Mouse (Mus musculus): ENCODE data around the gene Gatc. TPM values are rescaled to one million over a fixed set of nuclear protein-coding genes. Genes with fewer than 3 reads are reported as not detected.
A peak's percentile ranks its signal among the peaks of the same experiment; 100 is the strongest.
"Not testable (repeated sequence)": the region's sequence is repeated elsewhere in the genome, so short reads cannot be mapped to it uniquely, and the experiment has no call there.

The Gatc gene
- total and polyA plus RNA-seq, 3 experiments, result 6.2 to 34.0 (median 14.4) TPM

- Histone ChIP-seq H3K27me3 (replicated peaks) (no peaks in the 10 kb centered on the region), H3K27ac (ENCODE audit: insufficient read depth, low read depth) (no peak overlapping the region), H3K9ac (ENCODE audit: insufficient read depth, low read depth) (no peak overlapping the region), H3K36me3 (replicated peaks in 1 of 2; ENCODE audit: control insufficient read depth in 1 of 2, insufficient read depth in 1 of 2, low read length in 1 of 2) (peaks cover 0 to 6% of the 10 kb centered on the region in 2 experiments), H3K4me2 (ENCODE audit: insufficient read depth, low read depth, poor library complexity, severe bottlenecking) (no peak overlapping the region), H3K4me3 (replicated peaks in 1 of 3; ENCODE audit: low read depth in 2 of 3, low read length in 2 of 3, poor library complexity in 1 of 3) (no peak overlapping the region), H3K79me2 (replicated peaks; ENCODE audit: control insufficient read depth, extremely low read depth, insufficient read depth, poor library complexity, severe bottlenecking) (no peaks in the 10 kb centered on the region), H3K9me3 (replicated peaks; ENCODE audit: low read length) (no peaks in the 10 kb centered on the region), H3K4me1 (ENCODE audit: control insufficient read depth in 1 of 2, insufficient read depth in 2 of 2) (peaks cover 0 to 4% of the 10 kb centered on the region in 2 experiments; a peak in 2 of 4 replicates)
- in situ Hi-C loops (cut with MboI; ENCODE audit: low pct_ligation_motif_present, low pct_unique_long_range_greater_than_20kb, low sequenced_read_pairs) (no loop called here), dilution Hi-C loops (cut with MboI; ENCODE audit: extremely low pct_ligation_motif_present, extremely low pct_unique_long_range_greater_than_20kb, low sequenced_read_pairs) (no loop called here)
- DNase-seq (ENCODE audit: extremely low read depth), result no peak
- TF ChIP-seq USF1 (IDR thresholded peaks at IDR 0.05; ENCODE audit: low read depth, low read length) (no peak), EP300 (IDR thresholded peaks at IDR 0.05; ENCODE audit: low read length) (no peak), TCF12 (IDR thresholded peaks at IDR 0.05; ENCODE audit: low read depth, low read length) (no peak), CTCF (conservative IDR thresholded peaks at IDR 0.05 in 1 of 2, IDR thresholded peaks at IDR 0.05 in 1 of 2; ENCODE audit: low read depth in 2 of 2, low read length in 2 of 2) (no peak), MYC (IDR thresholded peaks at IDR 0.05; ENCODE audit: low read depth, low read length) (no peak), NRF1 (IDR thresholded peaks at IDR 0.05; ENCODE audit: low read depth, low read length) (no peak), SIN3A (IDR thresholded peaks at IDR 0.05; ENCODE audit: low read length) (no peak), POLR2AphosphoS2 (IDR thresholded peaks at IDR 0.05; ENCODE audit: low read depth, low read length) (no peak)
Observed at GRCm38 (mm10) chr5:115312354-115312753, 28.6 kb downstream of the Gatc start.

- peak; percentile 51 for TF ChIP-seq ZNF384 (IDR thresholded peaks at IDR 0.05; ENCODE audit: low read depth, low read length)
- H3K27me3 ChIP-seq (replicated peaks); DNase-seq (ENCODE audit: extremely low read depth); H3K4me2 ChIP-seq (ENCODE audit: insufficient read depth, low read depth, poor library complexity, severe bottlenecking); H3K9me3 ChIP-seq (replicated peaks; ENCODE audit: low read length); H3K27ac ChIP-seq (ENCODE audit: insufficient read depth, low read depth); H3K4me3 ChIP-seq (replicated peaks in 1 of 3; ENCODE audit: low read depth in 2 of 3, low read length in 2 of 3, poor library complexity in 1 of 3); dilution Hi-C loops (cut with MboI; ENCODE audit: extremely low pct_ligation_motif_present, extremely low pct_unique_long_range_greater_than_20kb, low sequenced_read_pairs); H3K9ac ChIP-seq (ENCODE audit: insufficient read depth, low read depth): not testable (repeated sequence)
- Histone ChIP-seq H3K36me3 (replicated peaks in 1 of 2; ENCODE audit: control insufficient read depth in 1 of 2, insufficient read depth in 1 of 2, low read length in 1 of 2) (peaks cover 12 to 25% of the 10 kb centered on the region in 2 experiments), H3K79me2 (replicated peaks; ENCODE audit: control insufficient read depth, extremely low read depth, insufficient read depth, poor library complexity, severe bottlenecking) (peaks cover 18% of the 10 kb centered on the region), H3K4me1 (ENCODE audit: control insufficient read depth in 1 of 2, insufficient read depth in 2 of 2) (peaks cover 0 to 22% of the 10 kb centered on the region in 2 experiments; a peak in 3 of 4 replicates)
- in situ Hi-C loops (cut with MboI; ENCODE audit: low pct_ligation_motif_present, low pct_unique_long_range_greater_than_20kb, low sequenced_read_pairs), result loop anchor here (5.0 kb wide), 1 partner anchor 40 kb away; the partner anchor contains the start of genes Gatc and Triap1
Observed at GRCm38 (mm10) chr5:115302190-115302589, 38.8 kb downstream of the Gatc start.

- in situ Hi-C loops (cut with MboI; ENCODE audit: low pct_ligation_motif_present, low pct_unique_long_range_greater_than_20kb, low sequenced_read_pairs) (loop anchor here (5.0 kb wide), 1 partner anchor 41 kb away; the partner anchor contains the start of genes Gatc and Triap1), dilution Hi-C loops (cut with MboI; ENCODE audit: extremely low pct_ligation_motif_present, extremely low pct_unique_long_range_greater_than_20kb, low sequenced_read_pairs) (no loop called here)
- H3K79me2 ChIP-seq (replicated peaks; ENCODE audit: control insufficient read depth, extremely low read depth, insufficient read depth, poor library complexity, severe bottlenecking), result peaks cover 18% of the 10 kb centered on the region
- H3K9me3 ChIP-seq (replicated peaks; ENCODE audit: low read length), result peaks cover 3% of the 10 kb centered on the region
- H3K4me3 ChIP-seq (replicated peaks in 1 of 3; ENCODE audit: low read depth in 2 of 3, low read length in 2 of 3, poor library complexity in 1 of 3), result peak overlapping the region; percentile 50 to 86 (median 73)
- no peak for TF ChIP-seq GABPA (IDR thresholded peaks at IDR 0.05; ENCODE audit: insufficient replicate concordance, low read depth, low read length)
- TF ChIP-seq USF2 (conservative IDR thresholded peaks at IDR 0.05; ENCODE audit: low read depth, low read length), result no peak
- TF ChIP-seq CHD2 (IDR thresholded peaks at IDR 0.05; ENCODE audit: low read length), result no peak
- TF ChIP-seq MYC (IDR thresholded peaks at IDR 0.05; ENCODE audit: low read depth, low read length), result no peak
- TF ChIP-seq IRF4 (IDR thresholded peaks at IDR 0.05; ENCODE audit: low read depth, low read length), result no peak
- TF ChIP-seq MXI1 (IDR thresholded peaks at IDR 0.05; ENCODE audit: low read depth, low read length), result no peak
- peaks cover 0 to 22% of the 10 kb centered on the region in 2 experiments; a peak in 3 of 4 replicates for H3K4me1 ChIP-seq (ENCODE audit: control insufficient read depth in 1 of 2, insufficient read depth in 2 of 2)
- peaks cover 15 to 30% of the 10 kb centered on the region in 2 experiments for H3K36me3 ChIP-seq (replicated peaks in 1 of 2; ENCODE audit: control insufficient read depth in 1 of 2, insufficient read depth in 1 of 2, low read length in 1 of 2)
- no peak for DNase-seq (ENCODE audit: extremely low read depth)
- H3K9ac ChIP-seq (ENCODE audit: insufficient read depth, low read depth), result peak overlapping the region; percentile 66; the same call in 1 of the 2 replicates
- peak overlapping the region; percentile 73 for H3K4me2 ChIP-seq (ENCODE audit: insufficient read depth, low read depth, poor library complexity, severe bottlenecking)
- H3K27ac ChIP-seq (ENCODE audit: insufficient read depth, low read depth), result no peak overlapping the region
- no peaks in the 10 kb centered on the region for H3K27me3 ChIP-seq (replicated peaks)
Observed at GRCm38 (mm10) chr5:115301615-115302014, 39.4 kb downstream of the Gatc start.

Measured in CH12.LX (cell line).